Mouse (Mus musculus) duodenum, adult 2 months (tissue): Measurements from ENCODE around the gene Olfr19. TPM values are rescaled to one million over a fixed set of nuclear protein-coding genes. Genes with fewer than 3 reads are reported as not detected.

Source experiments
- polyA plus RNA-seq: library from polyadenylated mRNA; depleted of rRNA; stranded (reverse); fragments of >200 nt; gene quantifications from 2 replicates; pipeline ENCODE4 v1.2.3, GENCODE M21; 2012; ENCODE audit warnings: low replicate concordance; rRNA removed

The Olfr19 gene
- polyA plus RNA-seq: not detected in 2 replicates

DNA sequence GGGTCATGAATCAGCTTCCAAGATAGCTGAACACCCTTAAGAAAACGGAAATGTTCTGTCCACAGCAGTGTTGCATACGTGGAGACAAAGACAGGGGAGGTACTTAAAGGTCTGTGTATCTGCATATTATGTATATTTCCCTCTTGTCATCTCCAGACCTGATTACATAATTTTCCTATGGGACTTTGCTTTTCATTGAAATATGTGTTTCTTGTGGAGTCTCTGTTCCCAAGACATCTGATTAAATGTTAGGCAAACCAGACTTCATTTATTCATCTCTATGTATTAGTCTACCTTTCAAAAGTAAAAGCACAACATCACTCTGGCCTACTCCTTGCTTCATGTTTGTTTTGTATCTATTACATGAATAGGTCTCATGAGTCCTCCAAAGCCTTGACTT, at the start of gene Olfr19:
Olfr19 (minus strand) TSS at position 101 of the 400 bp plus-strand sequence.

Other genes starting within 250 kb of the Olfr19 start
- gene Fgd4, start 75.9 kb downstream of the Olfr19 start, polyA plus RNA-seq: 3.3 and 4.4 TPM in 2 replicates
- 0.09 TPM in 1 of 2 replicates, not detected in the other for gene Spag6l, start 153.1 kb upstream of the Olfr19 start, polyA plus RNA-seq
- gene Igll1, start 187.6 kb upstream of the Olfr19 start, polyA plus RNA-seq: not detected in 2 replicates
- gene Top3b, start 194.3 kb upstream of the Olfr19 start, polyA plus RNA-seq: 31.6 and 32.3 TPM in 2 replicates
- 5.8 and 10.3 TPM in 2 replicates for gene Vpreb1, start 194.4 kb upstream of the Olfr19 start, polyA plus RNA-seq
- gene Ppm1f, start 220.1 kb upstream of the Olfr19 start, polyA plus RNA-seq: 2.0 and 3.2 TPM in 2 replicates